Mouse (Mus musculus): Measurements from ENCODE around the gene Med22. TPM values are rescaled to one million over a fixed set of nuclear protein-coding genes. Genes with fewer than 3 reads are reported as not detected.

Med22 gene
- polyA plus RNA-seq, 1 experiment, result 38.6 TPM

- Histone ChIP-seq H3ac (ENCODE audit: control insufficient read depth, insufficient read length) (no peak overlapping the region), H3K27me3 (ENCODE audit: control insufficient read depth, insufficient read depth, insufficient read length) (no peaks in the 10 kb centered on the region), H3K79me2 (ENCODE audit: control insufficient read depth, insufficient read depth) (peaks cover 23% of the 10 kb centered on the region), H3K4me2 (ENCODE audit: low read depth) (no peak overlapping the region), H3K36me3 (ENCODE audit: control insufficient read depth, insufficient read depth) (peaks cover 54% of the 10 kb centered on the region), H3K4me3 (no peak overlapping the region)
- no peak for TF ChIP-seq POLR2A (IDR thresholded peaks at IDR 0.05; ENCODE audit: insufficient read length, low read depth)
- TF ChIP-seq POLR2AphosphoS2 (IDR thresholded peaks at IDR 0.05; ENCODE audit: insufficient read length, low read depth), result peak; percentile 61
Measured at GRCm38 (mm10) chr2:26920190-26920855, 9.8 kb upstream of the Med22 start.

GRCm38 (mm10) chr2:26919684-26920083 lies 9.2 kb upstream of the Med22 start:
- H3K4me2 ChIP-seq (ENCODE audit: low read depth), result no peak overlapping the region
- H3K79me2 ChIP-seq (ENCODE audit: control insufficient read depth, insufficient read depth), result peaks cover 23% of the 10 kb centered on the region
- H3K27me3 ChIP-seq (ENCODE audit: control insufficient read depth, insufficient read depth, insufficient read length), result no peaks in the 10 kb centered on the region
- TF ChIP-seq TCF12 (IDR thresholded peaks at IDR 0.05; ENCODE audit: insufficient read depth, poor library complexity, severe bottlenecking) (no peak), SRF (IDR thresholded peaks at IDR 0.05; ENCODE audit: control insufficient read depth, insufficient read length, low read depth) (no peak), TCF3 (IDR thresholded peaks at IDR 0.05; ENCODE audit: insufficient read length, low read depth) (no peak), E2F4 (IDR thresholded peaks at IDR 0.05; ENCODE audit: insufficient read depth) (no peak), REST (IDR thresholded peaks at IDR 0.05; ENCODE audit: insufficient read depth, insufficient read length) (no peak), USF1 (IDR thresholded peaks at IDR 0.05; ENCODE audit: low read depth) (no peak), MYOG (IDR thresholded peaks at IDR 0.05; ENCODE audit: control insufficient read depth in 1 of 3, insufficient read depth in 1 of 3, insufficient read length in 2 of 3, low read depth in 2 of 3) (no peak), POLR2A (IDR thresholded peaks at IDR 0.05; ENCODE audit: insufficient read length, low read depth) (no peak), MAX (IDR thresholded peaks at IDR 0.05; ENCODE audit: low read depth) (no peak), MYOD1 (IDR thresholded peaks at IDR 0.05; ENCODE audit: control insufficient read depth in 1 of 3, insufficient read length in 2 of 3, low read depth in 2 of 3) (no peak), CEBPB (IDR thresholded peaks at IDR 0.05; ENCODE audit: insufficient read depth, poor library complexity, severe bottlenecking) (no peak), POLR2AphosphoS2 (IDR thresholded peaks at IDR 0.05; ENCODE audit: insufficient read length, low read depth) (no peak)
- H3K36me3 ChIP-seq (ENCODE audit: control insufficient read depth, insufficient read depth), result peaks cover 51% of the 10 kb centered on the region
- H3K4me3 ChIP-seq, result no peak overlapping the region
- H3ac ChIP-seq (ENCODE audit: control insufficient read depth, insufficient read length), result no peak overlapping the region

GRCm38 (mm10) chr2:26916738-26917137 lies 6.3 kb upstream of the Med22 start:
- Histone ChIP-seq H3K79me2 (ENCODE audit: control insufficient read depth, insufficient read depth) (peaks cover 43% of the 10 kb centered on the region), H3ac (ENCODE audit: control insufficient read depth, insufficient read length) (peak overlapping the region; percentile 61), H3K4me3 (peak overlapping the region; percentile 91), H3K4me2 (ENCODE audit: low read depth) (peak overlapping the region; percentile 89), H3K36me3 (ENCODE audit: control insufficient read depth, insufficient read depth) (peaks cover 54% of the 10 kb centered on the region), H3K27me3 (ENCODE audit: control insufficient read depth, insufficient read depth, insufficient read length) (no peaks in the 10 kb centered on the region)
- TF ChIP-seq MYOD1 (IDR thresholded peaks at IDR 0.05; ENCODE audit: control insufficient read depth in 1 of 3, insufficient read length in 2 of 3, low read depth in 2 of 3), result no peak
- TF ChIP-seq MYOG (IDR thresholded peaks at IDR 0.05; ENCODE audit: control insufficient read depth in 1 of 3, insufficient read depth in 1 of 3, insufficient read length in 2 of 3, low read depth in 2 of 3), result no peak
- no peak for TF ChIP-seq POLR2AphosphoS2 (IDR thresholded peaks at IDR 0.05; ENCODE audit: insufficient read length, low read depth)
- TF ChIP-seq USF1 (IDR thresholded peaks at IDR 0.05; ENCODE audit: low read depth), result no peak
- no peak for TF ChIP-seq SRF (IDR thresholded peaks at IDR 0.05; ENCODE audit: control insufficient read depth, insufficient read length, low read depth)
- no peak for TF ChIP-seq TCF3 (IDR thresholded peaks at IDR 0.05; ENCODE audit: insufficient read length, low read depth)
- no peak for TF ChIP-seq CEBPB (IDR thresholded peaks at IDR 0.05; ENCODE audit: insufficient read depth, poor library complexity, severe bottlenecking)
- TF ChIP-seq E2F4 (IDR thresholded peaks at IDR 0.05; ENCODE audit: insufficient read depth), result no peak
- no peak for TF ChIP-seq MAX (IDR thresholded peaks at IDR 0.05; ENCODE audit: low read depth)

- Histone ChIP-seq H3K4me2 (ENCODE audit: low read depth) (peak within 1 kb of the TSS; percentile 89), H3K27me3 (ENCODE audit: control insufficient read depth, insufficient read depth, insufficient read length) (no peaks in the 10 kb centered on the region), H3K79me2 (ENCODE audit: control insufficient read depth, insufficient read depth) (peaks cover 49% of the 10 kb centered on the region), H3K4me3 (peak within 1 kb of the TSS; percentile 91), H3ac (ENCODE audit: control insufficient read depth, insufficient read length) (peak within 1 kb of the TSS; percentile 61), H3K36me3 (ENCODE audit: control insufficient read depth, insufficient read depth) (peaks cover 48% of the 10 kb centered on the region)
- TF ChIP-seq E2F4 (IDR thresholded peaks at IDR 0.05; ENCODE audit: insufficient read depth) (no peak), REST (IDR thresholded peaks at IDR 0.05; ENCODE audit: insufficient read depth, insufficient read length) (no peak), POLR2A (IDR thresholded peaks at IDR 0.05; ENCODE audit: insufficient read length, low read depth) (peak; percentile 94), MYOD1 (IDR thresholded peaks at IDR 0.05; ENCODE audit: control insufficient read depth in 1 of 3, insufficient read length in 2 of 3, low read depth in 2 of 3) (no peak), MYOG (IDR thresholded peaks at IDR 0.05; ENCODE audit: control insufficient read depth in 1 of 3, insufficient read depth in 1 of 3, insufficient read length in 2 of 3, low read depth in 2 of 3) (no peak), POLR2AphosphoS2 (IDR thresholded peaks at IDR 0.05; ENCODE audit: insufficient read length, low read depth) (peak; percentile 72), MAX (IDR thresholded peaks at IDR 0.05; ENCODE audit: low read depth) (peak; percentile 89), TCF12 (IDR thresholded peaks at IDR 0.05; ENCODE audit: insufficient read depth, poor library complexity, severe bottlenecking) (no peak), CEBPB (IDR thresholded peaks at IDR 0.05; ENCODE audit: insufficient read depth, poor library complexity, severe bottlenecking) (no peak), SRF (IDR thresholded peaks at IDR 0.05; ENCODE audit: control insufficient read depth, insufficient read length, low read depth) (no peak), USF1 (IDR thresholded peaks at IDR 0.05; ENCODE audit: low read depth) (peak; percentile 90), TCF3 (IDR thresholded peaks at IDR 0.05; ENCODE audit: insufficient read length, low read depth) (no peak)
Measured at GRCm38 (mm10) chr2:26915927-26916728, 5.7 kb upstream of the Med22 start, which contains the start of the genes Surf2 and Surf1. Gene Surf2 (plus strand): TSS chr2:26916367. Gene Surf1 (minus strand): TSS chr2:26916530.
